Comparison of ENCODE assay signal across 16 mouse cellular contexts in the genomic region with DNA sequence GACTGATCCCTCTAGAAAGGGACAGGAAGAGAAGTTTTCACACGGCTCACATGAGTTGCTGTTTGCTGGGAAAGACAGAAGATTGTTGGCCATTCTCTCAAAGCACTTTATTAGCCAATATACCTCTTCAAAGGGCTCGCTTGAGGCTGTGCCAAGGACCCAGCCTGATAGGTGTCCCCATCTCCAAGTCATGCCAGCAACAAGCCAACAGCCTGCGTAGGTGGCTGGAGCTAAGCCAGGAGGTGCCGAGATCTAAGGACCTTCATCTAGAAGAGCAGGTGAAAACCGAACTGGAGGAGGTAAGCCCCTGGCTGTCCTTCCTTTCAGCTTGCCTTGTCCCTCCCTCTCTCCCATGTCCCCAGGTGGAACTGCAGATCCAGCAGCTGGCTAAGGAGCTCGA.
"Had no signal": no experiment of that assay in that cellular context is flagged by ENCODE, and none has a peak within 500 bp of the region (broad histone marks: within the 10 kb centered on the region; RNA-seq: fewer than 3 reads in every experiment).

No protein-coding gene starts in this region.

- DNase-seq: kidney, adult 11 months; kidney, adult 9 months; kidney, postnatal 36 days; layer of hippocampus, adult 9-11 months; left cerebral cortex, postnatal 4 days; lung, embryonic 14.5 days; right cerebral cortex, postnatal 25 days; spleen, adult 18-20 months; thymus, adult 2 months; thymus, postnatal 36 days had no signal

- H3K27ac ChIP-seq: kidney, postnatal 0 days; limb, embryonic 13.5 days; liver, embryonic 14.5 days; midbrain, embryonic 12.5 days; stomach, embryonic 15.5 days had no signal

- H3K27me3 ChIP-seq: limb, embryonic 13.5 days; midbrain, embryonic 12.5 days; stomach, embryonic 15.5 days had no signal

- H3K4me1 ChIP-seq: limb, embryonic 13.5 days; midbrain, embryonic 12.5 days; stomach, embryonic 15.5 days had no signal

- H3K4me3 ChIP-seq: limb, embryonic 13.5 days; midbrain, embryonic 12.5 days; stomach, embryonic 15.5 days had no signal

- ATAC-seq: midbrain, embryonic 16.5 days had no signal
